Mouse (Mus musculus) testis, postnatal 14 days (tissue): Measurements from ENCODE around the gene Cpeb1.
A peak's percentile ranks its signal among the peaks of the same experiment; 100 is the strongest.

Source experiments
- DNase-seq: peaks from one replicate; pipeline ENCODE4 v3.0.0; 2021; ENCODE audit warnings: low spot score

Gene Cpeb1

GRCm38 (mm10) chr7:81326859-81327258 lies 128.4 kb downstream of the Cpeb1 start:
- no peak for DNase-seq

DNA sequence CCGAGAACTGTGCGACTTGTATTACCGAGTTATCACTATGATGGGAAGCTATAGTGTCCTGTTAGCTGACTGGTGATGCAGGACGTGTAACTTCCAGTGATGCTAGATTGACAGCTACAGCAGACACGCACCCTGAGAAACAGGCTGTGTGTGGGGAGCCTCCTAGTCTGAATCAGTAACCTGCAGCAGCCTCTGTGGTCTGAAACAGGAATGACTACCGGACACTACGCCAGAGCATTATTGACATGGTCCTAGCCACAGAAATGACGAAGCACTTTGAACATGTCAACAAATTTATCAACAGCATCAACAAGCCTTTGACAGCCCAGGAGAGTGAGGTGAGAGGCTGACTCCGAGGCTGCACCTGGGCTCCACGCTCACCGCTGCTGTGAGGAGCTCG lies 129.2 kb downstream of the Cpeb1 start:
- no peak for DNase-seq

DNA sequence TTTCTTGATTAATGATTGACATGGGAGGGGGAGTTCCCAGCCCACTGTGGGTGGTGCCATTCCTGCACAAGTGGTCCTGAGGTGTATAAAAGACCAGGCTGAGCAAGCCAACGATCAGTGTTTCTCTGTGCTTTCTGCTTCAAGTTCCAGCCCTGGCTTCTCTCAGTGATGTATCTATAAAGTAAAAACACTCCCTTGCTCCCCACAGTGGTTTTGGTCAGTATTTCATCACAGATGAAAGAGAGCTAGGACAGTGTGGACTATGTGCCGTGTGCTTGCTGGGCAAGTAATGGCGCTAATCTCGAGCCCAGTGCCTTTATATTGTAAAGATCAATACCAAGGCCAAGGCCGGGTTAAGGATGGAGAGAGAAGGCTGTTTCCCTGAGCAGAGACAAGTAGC lies 133.5 kb downstream of the Cpeb1 start:
- no peak for DNase-seq

DNA sequence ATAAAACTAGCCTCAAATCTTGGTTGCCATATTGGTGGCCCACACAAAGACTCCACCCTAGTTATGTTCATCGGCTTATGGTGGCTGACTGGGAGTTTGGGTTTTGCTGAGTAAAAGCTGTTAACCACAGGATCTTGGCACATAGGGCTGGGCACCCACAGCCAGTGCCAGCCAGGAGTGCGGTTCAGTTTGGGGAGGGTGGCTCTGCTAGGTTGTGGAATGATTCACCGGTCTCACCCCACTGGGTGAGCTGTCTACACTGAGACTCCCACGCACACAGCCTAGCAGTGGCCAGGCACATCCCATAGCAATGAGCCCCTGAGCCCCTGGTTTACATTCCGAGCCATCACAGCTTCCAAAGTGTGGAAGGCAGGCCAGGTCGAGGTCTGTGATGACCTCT lies 135.5 kb downstream of the Cpeb1 start:
- DNase-seq = no peak

- DNase-seq = peak; percentile 48
Measured at GRCm38 (mm10) chr7:81315583-81315982, 139.7 kb downstream of the Cpeb1 start.

DNA sequence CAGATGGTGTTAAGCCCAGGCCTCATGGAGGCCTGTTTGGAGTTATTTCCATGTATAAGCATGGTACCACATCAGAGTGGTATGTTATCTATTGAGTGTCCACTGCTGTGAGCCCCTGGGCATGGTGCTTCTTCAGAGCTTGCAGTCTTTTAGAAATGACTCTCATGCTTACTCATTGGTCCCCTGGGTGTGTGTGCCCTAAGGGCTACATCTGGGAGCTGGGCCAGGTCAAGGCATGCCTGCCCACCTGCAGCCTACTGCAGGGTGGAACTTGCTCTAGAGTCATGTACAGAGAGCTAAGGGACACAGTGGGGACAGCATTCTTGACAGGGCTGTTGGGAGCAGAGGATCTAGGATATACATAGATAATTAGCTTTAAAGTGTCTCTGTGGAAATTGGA lies 143.7 kb downstream of the Cpeb1 start:
- no peak for DNase-seq

DNA sequence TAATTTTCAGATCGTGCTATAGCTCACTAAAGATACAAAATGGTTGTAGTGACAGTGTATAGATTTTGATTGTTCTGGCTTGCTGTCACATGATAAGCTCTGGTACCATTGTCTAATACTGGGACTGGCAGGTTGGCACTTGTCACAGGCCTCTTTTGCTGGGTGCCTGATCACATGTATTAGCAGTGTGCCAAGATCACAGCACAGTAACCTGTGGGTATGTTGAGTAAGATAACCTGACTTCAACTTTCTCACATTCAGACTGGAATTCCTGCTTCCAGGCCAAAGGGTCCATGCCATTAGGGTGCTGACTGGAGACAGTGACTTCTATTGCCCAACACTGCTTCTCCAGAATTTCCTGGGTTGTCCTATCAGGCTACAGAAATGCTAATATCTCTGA lies 144.1 kb downstream of the Cpeb1 start:
- no peak for DNase-seq

GRCm38 (mm10) chr7:81309247-81309646 lies 146.0 kb downstream of the Cpeb1 start:
- no peak for DNase-seq

DNA sequence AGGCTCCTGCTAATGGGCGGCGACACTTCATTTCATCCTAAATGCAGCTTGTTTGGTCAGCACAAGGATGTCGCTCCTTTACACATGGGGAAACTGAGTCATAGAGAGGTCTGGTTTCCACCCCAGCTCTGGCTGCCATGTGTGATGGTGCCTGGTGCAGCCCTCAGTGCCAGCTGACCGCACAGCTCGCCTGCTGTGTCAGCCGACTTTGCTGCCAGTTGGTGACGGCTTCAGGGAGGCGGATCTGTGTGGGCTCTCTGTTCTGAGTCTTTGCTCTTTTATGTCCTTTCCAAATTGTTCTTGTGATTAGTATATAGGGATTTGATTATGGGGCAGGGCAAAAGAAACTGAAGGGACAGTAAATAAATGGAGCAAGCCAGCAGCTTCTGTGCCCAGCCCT lies 147.5 kb downstream of the Cpeb1 start:
- DNase-seq = no peak

- DNase-seq = no peak
Measured at GRCm38 (mm10) chr7:81304675-81305074, 150.6 kb downstream of the Cpeb1 start.

DNA sequence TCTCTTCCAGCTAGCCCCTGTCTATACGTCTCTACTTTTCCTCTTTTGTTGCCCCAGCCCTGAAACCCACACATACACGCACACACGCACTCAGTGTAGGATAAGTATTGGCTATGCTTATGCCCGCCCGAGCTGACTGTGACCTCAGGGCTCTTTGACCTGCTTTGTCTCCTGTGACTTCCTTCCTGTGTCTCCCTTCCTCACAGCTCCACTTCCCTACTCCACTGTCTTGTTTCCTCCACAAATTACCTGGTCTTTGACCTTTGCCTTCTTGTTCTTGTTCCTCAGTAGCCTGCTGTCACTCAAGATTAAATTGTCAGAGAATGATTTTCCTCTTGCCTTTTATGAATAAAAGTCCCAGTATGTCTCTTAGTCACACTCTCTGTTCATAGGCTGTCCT lies 151.2 kb downstream of the Cpeb1 start:
- DNase-seq = no peak

DNA sequence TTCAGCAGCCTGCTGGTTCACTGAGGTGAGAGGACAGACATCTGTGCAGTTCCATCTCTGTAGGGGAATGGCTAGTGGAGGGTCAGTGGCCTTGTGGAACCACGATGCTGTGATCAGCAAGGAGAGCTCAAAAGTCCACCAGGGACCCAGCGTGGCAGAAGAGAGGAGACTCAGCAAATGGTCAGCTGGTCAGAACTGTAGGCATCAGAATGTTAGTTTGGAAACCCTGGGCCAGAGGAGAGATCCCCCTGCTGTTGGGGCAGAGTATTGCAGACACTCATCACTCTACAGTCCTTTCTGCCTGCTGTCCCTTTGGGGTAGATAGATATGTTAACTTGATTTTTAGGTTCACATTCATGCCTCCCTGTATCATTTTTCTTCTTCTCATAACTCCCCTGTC lies 151.6 kb downstream of the Cpeb1 start:
- no peak for DNase-seq

- DNase-seq = no peak
Measured at GRCm38 (mm10) chr7:81301323-81301722, 153.9 kb downstream of the Cpeb1 start.

GRCm38 (mm10) chr7:81298206-81298605 lies 157.1 kb downstream of the Cpeb1 start:
- no peak for DNase-seq
